Mouse (Mus musculus) CH12.LX (cell line): ENCODE data around the gene Dlg5. TPM values are rescaled to one million over a fixed set of nuclear protein-coding genes. Genes with fewer than 3 reads are reported as not detected.

Experiments
- DNase-seq: peaks from one replicate; pipeline ENCODE4 v3.0.0-alpha.2; 2013; ENCODE audit errors: extremely low read depth
- H3K27ac ChIP-seq: 2 replicates; pipeline ENCODE4 v1.5.1; 2012; ENCODE audit warnings: low read depth, mild to moderate bottlenecking, control low read depth, moderate library complexity; ENCODE audit not compliant: insufficient read depth
- H3K27me3 ChIP-seq: replicated peaks from 2 replicates; pipeline ENCODE3; 2012; ENCODE audit warnings: inconsistent platforms
- H3K36me3 ChIP-seq, 2 experiments: replicated peaks in 1 of 2; 2 replicates each; pipeline versions ENCODE3 to v1.6.1; 2012; ENCODE audit warnings: inconsistent platforms in 1 of 2, low read length in 1 of 2, mild to moderate bottlenecking in 1 of 2, mixed read lengths in 1 of 2, moderate library complexity in 1 of 2; ENCODE audit not compliant: control insufficient read depth in 1 of 2, insufficient read depth in 1 of 2
- H3K4me1 ChIP-seq, 2 experiments: 2 replicates each; pipeline ENCODE4 v1.6.1; 2012; ENCODE audit warnings: inconsistent platforms in 1 of 2, moderate library complexity in 1 of 2; ENCODE audit not compliant: insufficient read depth in 2 of 2, control insufficient read depth in 1 of 2
- H3K4me2 ChIP-seq: 2 replicates; pipeline ENCODE4 v1.6.1; 2012; ENCODE audit warnings: low read depth, mild to moderate bottlenecking, control low read depth; ENCODE audit not compliant: poor library complexity, insufficient read depth, severe bottlenecking
- H3K4me3 ChIP-seq, 3 experiments: fragments of 150-350 bp in 1 of 3; sonication (generic) in 1 of 3; replicated peaks in 1 of 3; 2 replicates each; pipeline versions ENCODE3 to v1.5.1; 2011 to 2012; ENCODE audit warnings: low read depth in 2 of 3, low read length in 2 of 3, mild to moderate bottlenecking in 2 of 3, moderate library complexity in 2 of 3, control low read depth in 1 of 3, improper control_type of control experiment in 1 of 3, inconsistent platforms in 1 of 3, mixed read lengths in 1 of 3; ENCODE audit not compliant: poor library complexity in 1 of 3
- H3K79me2 ChIP-seq: replicated peaks from 2 replicates; pipeline ENCODE4 v1.6.1; 2012; ENCODE audit warnings: mild to moderate bottlenecking, moderate library complexity; ENCODE audit not compliant: control insufficient read depth, poor library complexity, insufficient read depth, severe bottlenecking; ENCODE audit errors: extremely low read depth
- H3K9ac ChIP-seq: 2 replicates; pipeline ENCODE4 v1.6.1; 2012; ENCODE audit warnings: low read depth, mild to moderate bottlenecking, control low read depth, moderate library complexity; ENCODE audit not compliant: insufficient read depth
- H3K9me3 ChIP-seq: replicated peaks from 2 replicates; pipeline ENCODE3; 2012; ENCODE audit warnings: low read length, inconsistent platforms, mixed read lengths
- CHD1 ChIP-seq: IDR thresholded peaks from 2 replicates; pipeline ENCODE4 v1.6.1; 2012; ENCODE audit warnings: low read depth, low read length, improper control_type of control experiment, inconsistent platforms
- CTCF ChIP-seq, 2 experiments: IDR thresholded peaks in 1 of 2; conservative IDR thresholded peaks in 1 of 2; 2 replicates each; pipeline ENCODE4 v1.5.1; 2011 to 2012; ENCODE audit warnings: low read depth in 2 of 2, low read length in 2 of 2, improper control_type of control experiment in 1 of 2, inconsistent platforms in 1 of 2, mild to moderate bottlenecking in 1 of 2, moderate library complexity in 1 of 2
- E2F4 ChIP-seq: IDR thresholded peaks from 2 replicates; pipeline ENCODE4 v1.6.1; 2011; ENCODE audit warnings: low read depth, low read length, improper control_type of control experiment; ENCODE audit not compliant: insufficient replicate concordance
- ELF1 ChIP-seq: IDR thresholded peaks from 2 replicates; pipeline ENCODE4 v1.6.1; 2014; ENCODE audit warnings: low read depth, mild to moderate bottlenecking, inconsistent platforms, low read length, improper control_type of control experiment
- EP300 ChIP-seq: IDR thresholded peaks from 2 replicates; pipeline ENCODE4 v1.6.1; 2011; ENCODE audit warnings: low read length, improper control_type of control experiment
- ETS1 ChIP-seq: conservative IDR thresholded peaks from 2 replicates; pipeline ENCODE4 v1.6.1; 2012; ENCODE audit warnings: low read depth, mild to moderate bottlenecking, inconsistent platforms, low read length, improper control_type of control experiment, moderate library complexity
- IRF4 ChIP-seq: IDR thresholded peaks from 2 replicates; pipeline ENCODE4 v1.6.1; 2014; ENCODE audit warnings: low read depth, mild to moderate bottlenecking, inconsistent platforms, low read length, improper control_type of control experiment
- KAT2A ChIP-seq: IDR thresholded peaks from 2 replicates; pipeline ENCODE4 v1.6.1; 2012; ENCODE audit warnings: low read length, improper control_type of control experiment, inconsistent platforms; ENCODE audit not compliant: insufficient replicate concordance
- MAFK ChIP-seq: IDR thresholded peaks from 2 replicates; pipeline ENCODE4 v1.6.1; 2011; ENCODE audit warnings: low read length, improper control_type of control experiment; ENCODE audit not compliant: insufficient replicate concordance
- MAX ChIP-seq: IDR thresholded peaks from 2 replicates; pipeline ENCODE4 v1.6.1; 2011; ENCODE audit warnings: low read length, improper control_type of control experiment
- MAZ ChIP-seq: IDR thresholded peaks from 2 replicates; pipeline ENCODE4 v1.6.1; 2012; ENCODE audit warnings: low read depth, mild to moderate bottlenecking, inconsistent platforms, low read length, improper control_type of control experiment, moderate library complexity
- MEF2A ChIP-seq: IDR thresholded peaks from 2 replicates; pipeline ENCODE4 v1.6.1; 2014; ENCODE audit warnings: low read depth, mild to moderate bottlenecking, inconsistent platforms, low read length, improper control_type of control experiment, borderline replicate concordance
- MXI1 ChIP-seq: IDR thresholded peaks from 2 replicates; pipeline ENCODE4 v1.6.1; 2011; ENCODE audit warnings: mild to moderate bottlenecking, low read depth, low read length, improper control_type of control experiment
- MYC ChIP-seq: IDR thresholded peaks from 2 replicates; pipeline ENCODE4 v1.6.1; 2011; ENCODE audit warnings: low read depth, mild to moderate bottlenecking, improper control_type of control experiment, low read length
- NRF1 ChIP-seq: IDR thresholded peaks from 2 replicates; pipeline ENCODE4 v1.6.1; 2014; ENCODE audit warnings: low read depth, mild to moderate bottlenecking, inconsistent platforms, low read length, improper control_type of control experiment, moderate library complexity
- PAX5 ChIP-seq: IDR thresholded peaks from 2 replicates; pipeline ENCODE4 v1.6.1; 2012; ENCODE audit warnings: low read length, inconsistent platforms, mixed read lengths
- RAD21 ChIP-seq: IDR thresholded peaks from 2 replicates; pipeline ENCODE4 v1.6.1; 2011; ENCODE audit warnings: low read depth, mild to moderate bottlenecking, low read length, improper control_type of control experiment, moderate library complexity
- RCOR1 ChIP-seq: conservative IDR thresholded peaks from 2 replicates; pipeline ENCODE4 v1.6.1; 2012; ENCODE audit warnings: low read depth, mild to moderate bottlenecking, inconsistent platforms, low read length, improper control_type of control experiment
- SIN3A ChIP-seq: IDR thresholded peaks from 2 replicates; pipeline ENCODE4 v1.6.1; 2012; ENCODE audit warnings: low read length, improper control_type of control experiment, inconsistent platforms
- SMC3 ChIP-seq: IDR thresholded peaks from 2 replicates; pipeline ENCODE4 v1.6.1; 2011; ENCODE audit warnings: low read depth, low read length, improper control_type of control experiment
- UBTF ChIP-seq: IDR thresholded peaks from 2 replicates; pipeline ENCODE4 v1.6.1; 2012; ENCODE audit warnings: low read depth, mild to moderate bottlenecking, inconsistent platforms, low read length, improper control_type of control experiment, moderate library complexity
- ZMIZ1 ChIP-seq: IDR thresholded peaks from 2 replicates; pipeline ENCODE4 v1.6.1; 2012; ENCODE audit warnings: low read depth, mild to moderate bottlenecking, inconsistent platforms, low read length, improper control_type of control experiment
- ZNF384 ChIP-seq: IDR thresholded peaks from 2 replicates; pipeline ENCODE4 v1.6.1; 2012; ENCODE audit warnings: low read depth, low read length, improper control_type of control experiment, inconsistent platforms
- dilution Hi-C: fragments of 300-500 bp; cut with MboI; formaldehyde crosslinking; loops from 2 replicates; pipeline ENCODE4 v1.14.3; 2020; ENCODE audit warnings: low sequenced_read_pairs; ENCODE audit not compliant: extremely low pct_unique_long_range_greater_than_20kb, extremely low pct_ligation_motif_present
- in situ Hi-C: fragments of 300-500 bp; cut with MboI; formaldehyde crosslinking; loops from 3 replicates; pipeline ENCODE4 v1.14.3; 2019; ENCODE audit warnings: low sequenced_read_pairs, low pct_ligation_motif_present, low pct_unique_long_range_greater_than_20kb, mixed read lengths
- polyA plus RNA-seq: library from polyadenylated mRNA; unstranded; fragments of >175 nt; gene quantifications from 2 replicates; pipeline ENCODE4 v1.2.1, GENCODE M21; 2012; ENCODE audit warnings: low read depth; ENCODE audit not compliant: insufficient read length
- total RNA-seq, 2 experiments: library from RNA; depleted of rRNA; stranded (reverse); fragments of 300-350 nt in 1 of 2; fragments of >200 nt in 1 of 2; gene quantifications; 2 replicates each; pipeline ENCODE4 v1.2.3; 2012 to 2014

The Dlg5 gene
- total and polyA plus RNA-seq, 3 experiments, result 0.07 to 0.76 TPM; not detected in 1

GRCm38 (mm10) chr14:24134623-24135290, 111.0 kb downstream of the Dlg5 start:
- Histone ChIP-seq H3K9me3 (peaks cover 72% of the 10 kb centered on the region), H3K4me3 (no peak overlapping the region), H3K27ac (no peak overlapping the region), H3K79me2 (no peaks in the 10 kb centered on the region), H3K4me2 (no peak overlapping the region), H3K9ac (no peak overlapping the region), H3K36me3 (no peaks in the 10 kb centered on the region), H3K27me3 (no peaks in the 10 kb centered on the region), H3K4me1 (no peaks in the 10 kb centered on the region)
- TF ChIP-seq SMC3, result no peak
- TF ChIP-seq ELF1, result no peak
- no peak for TF ChIP-seq UBTF
- TF ChIP-seq E2F4, result no peak
- TF ChIP-seq CTCF (conservative IDR thresholded peaks at IDR 0.05 in 1 of 2, IDR thresholded peaks at IDR 0.05 in 1 of 2; ENCODE audit: low read depth in 2 of 2, low read length in 2 of 2), result no peak
- no peak for TF ChIP-seq MYC
- no peak for TF ChIP-seq PAX5
- no peak for TF ChIP-seq MAZ
- TF ChIP-seq IRF4, result no peak
- TF ChIP-seq NRF1, result no peak
- TF ChIP-seq EP300, result no peak
- no peak for TF ChIP-seq CHD1
- no peak for TF ChIP-seq KAT2A
- TF ChIP-seq ZMIZ1, result no peak
- no peak for TF ChIP-seq ZNF384
- TF ChIP-seq MEF2A, result no peak
- TF ChIP-seq SIN3A, result no peak
- DNase-seq, result no peak
- dilution Hi-C loops, result no loop called here
- in situ Hi-C loops, result no loop called here

GRCm38 (mm10) chr14:24133801-24134200, 111.9 kb downstream of the Dlg5 start:
- no peaks in the 10 kb centered on the region for H3K79me2 ChIP-seq
- dilution Hi-C loops, result no loop called here
- H3K4me2 ChIP-seq, result no peak overlapping the region
- H3K27me3 ChIP-seq, result no peaks in the 10 kb centered on the region
- no peak overlapping the region for H3K27ac ChIP-seq
- no peak overlapping the region for H3K4me3 ChIP-seq
- H3K9ac ChIP-seq, result no peak overlapping the region
- H3K4me1 ChIP-seq, result no peaks in the 10 kb centered on the region
- H3K9me3 ChIP-seq, result peaks cover 62% of the 10 kb centered on the region
- TF ChIP-seq RCOR1 (no peak), ETS1 (no peak), RAD21 (no peak), MAX (no peak), CHD1 (no peak), MXI1 (no peak), NRF1 (no peak), MAFK (no peak)
- TF ChIP-seq, all 38 proteins: peak for 0
- in situ Hi-C loops, result no loop called here
- H3K36me3 ChIP-seq, result no peaks in the 10 kb centered on the region
- DNase-seq, result no peak
